Mouse (Mus musculus) liver, adult 2 months (tissue): ENCODE measurements around the gene Abca3. TPM values are rescaled to one million over a fixed set of nuclear protein-coding genes. Genes with fewer than 3 reads are reported as not detected.
A peak's percentile ranks its signal among the peaks of the same experiment; 100 is the strongest.

Experiments used
- DNase-seq: peaks from one replicate; pipeline ENCODE4 v3.0.0-alpha.2; 2011; ENCODE audit warnings: low read depth, low spot score; ENCODE audit errors: extremely low read depth
- H3K27ac ChIP-seq: fragments of 200-500 bp; replicated peaks from 2 replicates; pipeline ENCODE4 v1.5.1; 2012; ENCODE audit warnings: low read depth, mild to moderate bottlenecking, control low read depth, inconsistent platforms, low read length; ENCODE audit not compliant: insufficient read depth
- H3K27me3 ChIP-seq: fragments of 200-500 bp; 2 replicates; pipeline ENCODE4 v1.6.1; 2012; ENCODE audit warnings: mild to moderate bottlenecking, moderate library complexity, low read length, inconsistent platforms; ENCODE audit not compliant: control insufficient read depth, insufficient read depth
- H3K36me3 ChIP-seq: fragments of 200-500 bp; 2 replicates; pipeline ENCODE4 v1.6.1; 2012; ENCODE audit warnings: low read length, inconsistent platforms; ENCODE audit not compliant: control insufficient read depth, insufficient read depth
- H3K4me1 ChIP-seq: fragments of 200-500 bp; 2 replicates; pipeline ENCODE4 v1.6.1; 2011; ENCODE audit warnings: low read length; ENCODE audit not compliant: control insufficient read depth, insufficient read depth
- H3K4me3 ChIP-seq: fragments of 200-500 bp; 2 replicates; pipeline ENCODE4 v1.5.1; 2011; ENCODE audit warnings: low read depth, mild to moderate bottlenecking, control low read depth, low read length, moderate library complexity; ENCODE audit not compliant: insufficient read depth
- H3K79me2 ChIP-seq: fragments of 200-500 bp; 2 replicates; pipeline ENCODE4 v1.6.1; 2012; ENCODE audit warnings: inconsistent platforms, mild to moderate bottlenecking, low read length, moderate library complexity; ENCODE audit not compliant: control insufficient read depth, insufficient read depth
- H3K9ac ChIP-seq: fragments of 200-500 bp; 2 replicates; pipeline ENCODE4 v1.6.1; 2012; ENCODE audit warnings: low read depth, mild to moderate bottlenecking, control low read depth, inconsistent platforms, low read length
- CTCF ChIP-seq: fragments of 200-500 bp; IDR thresholded peaks from 2 replicates; pipeline ENCODE4 v1.5.1; 2011; ENCODE audit warnings: low read depth, low read length, control low read depth
- POLR2A ChIP-seq: fragments of 200-500 bp; IDR thresholded peaks from 2 replicates; pipeline ENCODE4 v1.6.1; 2011; ENCODE audit warnings: low read length, control low read depth; ENCODE audit not compliant: insufficient read depth; ENCODE audit errors: extremely low read depth
- WGBS: fragments of 180-500 bp; shearing (Covaris S2); methylation state at CpG from one replicate; pipeline ENCODE4 v1.1.7; 2018; 5-methylcytosine and 5-hydroxymethylcytosine counted together
- polyA plus RNA-seq: library from polyadenylated mRNA; depleted of rRNA; stranded (reverse); fragments of >200 nt; gene quantifications from 2 replicates; pipeline ENCODE4 v1.2.3, GENCODE M21; 2012
- total RNA-seq: library from RNA; depleted of rRNA; stranded (reverse); fragments of >200 nt; gene quantifications from 2 replicates; pipeline ENCODE4 v1.2.3, GENCODE M21; 2014

Abca3 gene
- total and polyA plus RNA-seq, 2 experiments = 36.0 to 70.0 TPM

- Histone ChIP-seq H3K27me3 (no peaks in the 10 kb centered on the region), H3K4me3 (no peak overlapping the region), H3K27ac (no peak overlapping the region), H3K9ac (no peak overlapping the region), H3K36me3 (no peaks in the 10 kb centered on the region), H3K4me1 (peaks cover 3% of the 10 kb centered on the region), H3K79me2 (no peaks in the 10 kb centered on the region)
- no peak for TF ChIP-seq CTCF
- no peak for TF ChIP-seq POLR2A
- no peak for DNase-seq
- WGBS = 70% methylated on average over 7 of the region's 7 CpGs
Measured at GRCm38 (mm10) chr17:24346831-24347230, 4.9 kb upstream of the Abca3 start.

- H3K9ac ChIP-seq = no peak overlapping the region
- H3K27ac ChIP-seq = no peak overlapping the region
- H3K79me2 ChIP-seq = peaks cover 15% of the 10 kb centered on the region; the same call in 1 of the 2 replicates
- WGBS = 20% methylated on average over 2 of the region's 2 CpGs
- TF ChIP-seq CTCF = no peak
- TF ChIP-seq POLR2A = no peak
- H3K4me3 ChIP-seq = no peak overlapping the region
- no peaks in the 10 kb centered on the region for H3K27me3 ChIP-seq
- no peaks in the 10 kb centered on the region for H3K36me3 ChIP-seq
- DNase-seq = peak; percentile 39
- peaks cover 11% of the 10 kb centered on the region for H3K4me1 ChIP-seq
Measured at GRCm38 (mm10) chr17:24349176-24349575, 2.6 kb upstream of the Abca3 start.

GRCm38 (mm10) chr17:24350926-24351759, 607 bp upstream of the Abca3 start, which contains the start of gene Abca17:
Abca17 (minus strand) TSS chr17:24351068.
- H3K4me3 ChIP-seq = peak within 1 kb of the TSS; percentile 87
- peak within 1 kb of the TSS; percentile 48 for H3K27ac ChIP-seq
- H3K27me3 ChIP-seq = no peaks in the 10 kb centered on the region
- H3K79me2 ChIP-seq = peaks cover 15% of the 10 kb centered on the region; the same call in 1 of the 2 replicates
- H3K4me1 ChIP-seq = peaks cover 16% of the 10 kb centered on the region
- no peak for DNase-seq
- TF ChIP-seq POLR2A = no peak
- TF ChIP-seq CTCF = no peak
- 2% methylated on average over 42 of the region's 42 CpGs for WGBS
- H3K9ac ChIP-seq = peak within 1 kb of the TSS; percentile 90
- H3K36me3 ChIP-seq = no peaks in the 10 kb centered on the region

- 4% methylated on average over 36 of the region's 36 CpGs for WGBS
- H3K4me1 ChIP-seq = peaks cover 16% of the 10 kb centered on the region
- H3K27ac ChIP-seq = peak overlapping the region; percentile 48
Measured at GRCm38 (mm10) chr17:24352370-24353194, 832 bp downstream of the Abca3 start.

GRCm38 (mm10) chr17:24353960-24354359, 2.2 kb downstream of the Abca3 start:
- no peak for DNase-seq
- WGBS = 96% methylated on average over 3 of the region's 3 CpGs
- no peak overlapping the region for H3K9ac ChIP-seq

More at GRCm38 (mm10) chr17:24352370-24353194, 832 bp downstream of the Abca3 start:
- H3K36me3 ChIP-seq = no peaks in the 10 kb centered on the region
- DNase-seq = no peak
- peak overlapping the region; percentile 87 for H3K4me3 ChIP-seq
- no peaks in the 10 kb centered on the region for H3K27me3 ChIP-seq
- peak overlapping the region; percentile 90 for H3K9ac ChIP-seq
- peaks cover 21% of the 10 kb centered on the region; the same call in 1 of the 2 replicates for H3K79me2 ChIP-seq
- TF ChIP-seq POLR2A (no peak), CTCF (no peak)

More at GRCm38 (mm10) chr17:24353960-24354359, 2.2 kb downstream of the Abca3 start:
- Histone ChIP-seq H3K4me1 (peaks cover 25% of the 10 kb centered on the region), H3K79me2 (peaks cover 21% of the 10 kb centered on the region; the same call in 1 of the 2 replicates), H3K27ac (no peak overlapping the region), H3K4me3 (no peak overlapping the region), H3K27me3 (no peaks in the 10 kb centered on the region), H3K36me3 (no peaks in the 10 kb centered on the region)
- TF ChIP-seq CTCF = no peak
- TF ChIP-seq POLR2A = no peak
